Mouse (Mus musculus) brain, embryonic 14.5 days (tissue): ENCODE results near the gene Ercc4.

Experiments
- CTCF ChIP-seq: fragments of 200-500 bp; IDR thresholded peaks from 2 replicates; pipeline ENCODE4 v1.5.1; 2012; ENCODE audit warnings: inconsistent platforms, mild to moderate bottlenecking, moderate library complexity, borderline replicate concordance; ENCODE audit not compliant: insufficient read depth, insufficient read length; ENCODE audit errors: extremely low read depth
- POLR2A ChIP-seq: fragments of 200-500 bp; IDR thresholded peaks from 2 replicates; pipeline ENCODE4 v1.6.1; 2012; ENCODE audit warnings: mild to moderate bottlenecking, inconsistent platforms, borderline replicate concordance; ENCODE audit not compliant: poor library complexity, insufficient read depth, insufficient read length, severe bottlenecking; ENCODE audit errors: extremely low read depth

- no peak for TF ChIP-seq POLR2A
- no peak for TF ChIP-seq CTCF
Measured at GRCm38 (mm10) chr16:13118754-13119294, 9.3 kb downstream of the Ercc4 start.
